Mouse (Mus musculus) neural tube, postnatal 0 days (tissue): ENCODE results near the gene Ubxn7. TPM values are rescaled to one million over a fixed set of nuclear protein-coding genes. Genes with fewer than 3 reads are reported as not detected.

Experiments
- polyA plus RNA-seq: library from polyadenylated mRNA; unstranded; fragments of >200 nt; fragmentation: Nextera tagmentation; extraction: Ambion mirVana; gene quantifications from 2 replicates; pipeline ENCODE4 v1.2.1, GENCODE M21; 2015

Gene Ubxn7
- 13.5 and 15.4 TPM in 2 replicates for polyA plus RNA-seq

GRCm38 (mm10) chr16:32332040-32332555 lies at the start of gene Ubxn7:
Ubxn7 (plus strand) TSS chr16:32332257.

DNA sequence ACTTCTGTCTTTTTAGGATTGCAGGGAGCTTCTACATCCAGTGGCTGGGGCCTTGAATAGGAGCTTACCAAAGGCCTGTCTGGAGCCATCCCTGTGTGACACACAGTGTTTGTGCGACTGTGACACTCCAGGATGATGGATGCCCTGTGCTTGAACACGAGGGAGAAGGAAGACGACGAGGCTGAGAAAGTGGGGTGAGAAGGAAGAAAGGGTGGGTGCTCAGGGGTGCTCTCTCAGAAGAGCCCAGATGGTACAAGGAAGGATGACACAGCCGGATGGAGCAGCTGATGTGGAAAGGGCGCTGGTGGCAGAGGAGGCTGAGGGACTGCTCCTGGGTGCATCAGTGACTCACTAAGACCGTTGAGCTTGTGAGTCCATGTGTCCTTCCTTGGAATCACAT lies 68.2 kb downstream of the Ubxn7 start, which contains the start of gene Tm4sf19:
Gene Tm4sf19 (plus strand): TSS at position 240 of the 400 bp plus-strand sequence.

GRCm38 (mm10) chr16:32419517-32420483 lies 87.7 kb downstream of the Ubxn7 start, which contains the start of gene Tctex1d2:
Tctex1d2 (plus strand) TSS chr16:32419702.

GRCm38 (mm10) chr16:32430474-32431046 lies 98.5 kb downstream of the Ubxn7 start, which contains the start of gene Pcyt1a:
Pcyt1a (plus strand) TSS chr16:32430921.

Other genes starting within 250 kb of the Ubxn7 start
- 70.9 and 79.9 TPM in 2 replicates for gene Pigx, start 232.5 kb upstream of the Ubxn7 start, polyA plus RNA-seq
- gene Cep19, start 232.5 kb upstream of the Ubxn7 start, polyA plus RNA-seq: 50.8 and 54.6 TPM in 2 replicates
- gene Nrros, start 166.7 kb upstream of the Ubxn7 start, polyA plus RNA-seq: 6.0 and 7.1 TPM in 2 replicates
- gene Bex6, start 152.4 kb upstream of the Ubxn7 start, polyA plus RNA-seq: not detected in 2 replicates
- 17.6 and 18.9 TPM in 2 replicates for gene Fbxo45, start 85.1 kb upstream of the Ubxn7 start, polyA plus RNA-seq
- gene Wdr53, start 85.0 kb upstream of the Ubxn7 start, polyA plus RNA-seq: 16.5 and 16.9 TPM in 2 replicates
- gene Smco1, start 60.8 kb upstream of the Ubxn7 start, polyA plus RNA-seq: not detected in 2 replicates
- gene Rnf168, start 54.8 kb upstream of the Ubxn7 start, polyA plus RNA-seq: 28.8 and 30.3 TPM in 2 replicates
- 0.19 TPM in 1 of 2 replicates, not detected in the other for gene Tm4sf19, start 68.2 kb downstream of the Ubxn7 start, polyA plus RNA-seq
- gene Tctex1d2, start 87.4 kb downstream of the Ubxn7 start, polyA plus RNA-seq: 51.3 and 53.2 TPM in 2 replicates
- 47.1 and 47.8 TPM in 2 replicates for gene Pcyt1a, start 98.7 kb downstream of the Ubxn7 start, polyA plus RNA-seq
- gene Slc51a, start 155.6 kb downstream of the Ubxn7 start, polyA plus RNA-seq: 0.22 and 0.37 TPM in 2 replicates
- gene Zdhhc19, start 164.0 kb downstream of the Ubxn7 start, polyA plus RNA-seq: 0.22 TPM in 1 of 2 replicates, not detected in the other